Mouse (Mus musculus) CH12F3 (cell line): ENCODE data around the gene Ush1g.

Source experiments
- in situ Hi-C: fragments of 300-500 bp; cut with MboI; formaldehyde crosslinking; loops from 2 replicates; pipeline ENCODE4 v1.14.3; 2020; ENCODE audit warnings: low sequenced_read_pairs

Ush1g gene

DNA sequence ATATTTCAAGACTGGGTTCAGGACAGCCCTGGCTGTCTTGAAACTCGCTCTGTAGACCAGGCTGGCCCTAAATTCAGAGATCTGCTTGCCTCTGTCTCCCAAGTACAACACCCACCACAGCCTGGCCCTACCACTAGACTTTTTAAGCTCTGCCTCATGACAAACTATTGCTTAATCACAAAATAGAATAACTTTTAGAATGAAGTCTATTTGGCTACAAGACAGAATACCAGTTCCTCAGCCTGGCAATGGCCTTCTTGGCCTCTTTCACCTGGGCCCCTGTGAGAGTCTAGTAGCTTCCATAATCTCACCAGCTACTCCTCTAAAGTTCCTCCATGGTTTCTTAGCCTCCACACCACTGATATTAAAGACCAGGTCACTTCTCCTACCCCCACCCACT lies 31.5 kb downstream of the Ush1g start:
- in situ Hi-C loops, result no loop called here

DNA sequence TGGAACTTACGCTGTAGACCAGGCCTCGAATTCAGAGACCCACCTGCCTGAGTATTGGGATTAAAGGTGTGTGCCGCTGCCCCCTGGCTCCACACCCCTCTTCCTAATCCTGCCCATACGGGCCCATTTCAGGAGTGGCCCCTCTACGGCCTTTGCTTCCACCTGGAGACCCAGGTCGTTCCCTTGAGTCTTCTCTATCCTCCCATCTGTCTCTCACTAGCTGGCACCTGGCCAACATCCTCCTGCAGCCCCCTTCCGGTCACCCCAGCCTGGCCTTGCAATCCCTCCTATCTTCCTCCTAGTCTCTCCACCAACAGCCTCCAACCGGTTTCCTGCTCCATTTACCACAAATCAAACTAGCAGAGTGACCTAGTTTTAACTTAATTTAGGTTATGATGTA lies 32.0 kb downstream of the Ush1g start:
- in situ Hi-C loops, result no loop called here

DNA sequence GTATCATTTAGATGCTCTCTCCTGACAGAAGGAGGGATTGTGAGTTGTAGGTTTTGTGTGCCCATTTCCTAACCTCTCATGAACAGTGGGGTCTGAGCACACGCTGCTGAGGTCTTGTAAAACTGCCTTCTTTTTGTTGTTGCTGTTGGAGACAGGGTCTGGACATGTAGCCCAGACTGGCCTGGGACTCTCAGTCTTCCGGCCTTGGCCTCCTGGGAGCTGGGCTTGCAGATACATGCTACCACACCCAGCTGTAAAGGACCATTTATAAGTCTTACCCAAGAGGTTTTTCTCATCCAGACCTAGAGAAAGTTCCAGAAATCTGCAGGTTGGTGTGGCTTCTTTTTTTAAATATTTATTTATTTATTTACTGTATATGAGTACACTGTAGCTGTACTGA lies 33.5 kb downstream of the Ush1g start:
- in situ Hi-C loops, result no loop called here

DNA sequence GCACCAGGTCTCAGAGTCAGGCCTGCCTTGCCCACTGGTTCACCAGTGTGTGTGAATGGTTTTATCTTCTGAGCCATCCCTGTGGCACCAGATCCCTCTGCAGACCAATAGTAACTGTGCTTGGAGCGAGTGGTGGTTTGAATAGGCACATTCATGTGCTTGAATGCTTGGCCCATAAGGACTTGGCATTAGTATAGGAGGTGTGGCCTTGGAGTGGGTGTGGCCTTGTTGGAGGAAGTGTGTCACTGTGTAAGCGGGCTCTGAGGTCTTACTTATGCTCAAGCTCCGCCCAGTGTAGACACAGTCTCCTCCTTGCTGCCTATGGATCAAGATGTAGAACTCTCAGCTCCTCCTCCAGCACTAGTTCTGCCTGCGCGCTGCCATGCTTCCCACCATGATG lies 34.5 kb downstream of the Ush1g start:
- in situ Hi-C loops, result no loop called here

DNA sequence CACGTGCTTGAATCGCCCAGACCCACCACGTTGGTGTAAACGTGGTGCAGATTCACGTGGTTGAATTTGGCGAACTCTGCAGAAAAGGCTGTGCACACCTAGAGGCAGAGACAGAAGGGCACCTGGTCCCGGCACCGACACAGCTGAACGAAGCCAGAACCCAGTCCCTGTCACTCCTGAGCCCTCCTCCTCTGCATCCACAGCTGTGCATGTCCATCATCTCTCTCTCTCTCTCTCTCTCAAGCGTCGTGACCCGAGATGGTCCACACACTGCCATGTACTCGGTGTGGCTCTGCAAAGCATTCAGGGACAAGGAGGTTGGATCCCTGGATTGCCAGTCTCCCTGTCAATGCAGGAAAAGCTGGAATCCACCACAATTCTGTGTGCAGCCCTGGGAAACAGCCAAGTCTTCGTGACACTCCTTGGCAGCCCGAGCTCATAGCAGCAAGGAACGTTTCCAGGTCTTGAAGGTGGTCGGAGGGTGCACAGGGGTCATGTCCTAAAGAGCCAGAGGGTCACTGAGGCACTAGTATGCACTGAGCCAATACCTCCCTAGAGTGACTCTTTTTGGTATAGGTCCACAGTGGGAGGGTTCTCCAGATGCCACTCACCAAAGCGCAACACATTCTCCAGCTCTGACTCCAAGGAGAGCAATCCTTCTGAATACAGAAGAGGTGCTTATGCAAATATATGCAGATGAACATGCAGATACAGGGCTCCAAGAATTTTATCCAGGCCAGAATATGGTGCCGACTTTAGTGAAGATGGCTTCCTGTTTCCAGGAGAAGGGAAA lies 35.4 kb downstream of the Ush1g start:
- in situ Hi-C loops, result no loop called here

DNA sequence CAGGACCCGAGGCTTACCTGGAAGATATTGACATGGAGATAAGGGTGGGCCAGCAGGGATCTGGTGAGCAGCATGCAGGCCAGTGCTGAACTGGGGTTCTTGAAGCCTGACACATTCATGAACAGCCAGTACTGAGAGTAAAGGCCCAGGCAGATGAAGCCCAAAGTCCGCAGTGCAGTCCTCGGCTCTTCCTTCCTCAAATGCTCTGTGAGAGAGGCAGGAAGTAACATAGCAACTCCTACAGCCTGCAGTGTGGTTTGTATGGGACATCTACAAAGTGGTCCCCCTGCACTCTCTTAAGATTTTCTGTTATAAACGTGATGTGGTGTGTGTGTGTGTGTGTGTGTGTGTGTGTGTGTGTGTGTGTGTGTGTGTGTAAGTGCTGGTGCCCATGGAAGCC lies 36.6 kb downstream of the Ush1g start:
- in situ Hi-C loops, result no loop called here

DNA sequence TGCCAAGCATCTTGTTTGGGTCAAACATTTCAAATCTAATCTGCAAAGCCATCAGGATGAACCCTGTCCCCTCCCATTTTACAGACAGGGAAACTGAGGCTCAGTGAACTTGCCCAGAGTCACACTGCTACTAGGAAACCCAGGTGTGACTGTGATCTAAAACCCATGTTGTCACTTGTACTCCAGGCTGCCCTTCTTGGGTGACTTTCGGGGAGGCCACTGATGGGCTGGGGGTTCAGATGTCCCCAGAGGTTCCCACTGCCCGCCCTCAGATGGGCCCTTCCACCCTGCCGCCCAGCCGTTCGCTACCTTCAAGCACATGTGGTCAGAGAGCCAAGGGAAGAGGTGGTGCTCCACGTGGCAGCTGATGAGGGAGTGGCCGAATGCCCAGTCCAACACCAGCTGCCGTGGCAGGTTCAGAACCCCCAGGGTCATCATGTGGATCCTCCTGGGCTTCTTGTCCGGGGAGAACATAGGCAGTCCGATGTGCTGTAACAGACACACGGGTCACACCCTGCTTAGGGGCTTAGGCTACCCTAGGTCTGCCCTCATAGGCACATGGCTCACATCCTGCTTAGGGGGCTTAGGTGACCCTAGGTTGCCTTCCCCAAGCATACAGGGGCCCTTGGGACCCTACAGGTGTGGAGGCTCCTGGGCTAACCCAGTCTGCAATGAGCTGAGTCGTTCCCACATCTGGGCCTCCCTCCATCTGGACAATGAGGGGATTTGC lies 37.8 kb downstream of the Ush1g start:
- in situ Hi-C loops, result no loop called here

DNA sequence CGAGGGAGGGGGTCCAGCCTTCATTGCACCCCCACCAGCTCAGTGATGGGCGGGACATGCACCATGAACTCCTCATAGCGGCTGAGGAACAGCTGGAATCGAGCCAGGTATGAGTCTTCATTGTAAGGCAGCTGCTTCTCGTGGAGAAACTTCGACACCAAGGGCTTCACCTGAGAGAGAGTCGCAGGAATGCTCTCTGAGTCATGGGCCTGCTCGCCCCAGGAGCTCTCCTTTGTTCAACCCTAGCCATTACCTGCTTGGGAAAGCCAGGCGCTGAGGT lies 38.4 kb downstream of the Ush1g start:
- in situ Hi-C loops, result no loop called here

DNA sequence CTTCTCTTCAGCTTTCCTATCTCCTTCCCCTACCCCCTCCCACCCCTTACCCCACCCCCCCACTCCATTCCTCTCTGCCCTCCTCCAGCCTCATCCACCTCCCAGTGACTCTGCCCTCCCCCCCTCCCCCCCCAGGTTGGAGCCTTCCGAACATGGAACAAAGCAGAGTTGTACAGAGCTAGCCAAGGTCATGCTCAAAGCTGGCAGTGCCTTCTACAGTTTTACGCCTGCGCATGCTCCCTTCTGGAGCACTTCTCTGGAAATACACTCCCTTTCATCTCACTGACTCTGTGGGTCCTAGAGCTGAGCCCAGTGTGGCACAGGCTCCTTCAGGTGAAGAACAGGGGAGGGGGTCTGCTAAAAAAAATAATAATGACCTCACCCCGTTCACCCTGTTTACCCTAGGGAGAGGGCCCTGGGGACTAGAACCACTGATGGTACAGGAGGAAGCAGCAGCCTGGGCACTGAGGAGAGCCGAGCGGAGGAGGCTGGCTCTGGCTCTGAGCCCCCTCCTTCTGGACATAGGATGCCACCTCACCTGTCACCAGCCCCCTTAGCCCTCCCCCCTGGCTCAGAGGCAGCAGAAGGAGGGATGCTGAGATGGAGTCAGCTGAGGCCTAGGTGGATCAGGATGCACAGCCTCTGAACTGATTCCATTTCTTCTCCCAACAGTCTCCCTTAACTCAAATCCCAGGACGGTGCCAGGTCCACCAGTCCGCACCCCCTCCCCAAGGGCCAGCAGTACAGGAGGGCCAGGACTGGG lies 38.9 kb downstream of the Ush1g start:
- in situ Hi-C loops, result no loop called here

DNA sequence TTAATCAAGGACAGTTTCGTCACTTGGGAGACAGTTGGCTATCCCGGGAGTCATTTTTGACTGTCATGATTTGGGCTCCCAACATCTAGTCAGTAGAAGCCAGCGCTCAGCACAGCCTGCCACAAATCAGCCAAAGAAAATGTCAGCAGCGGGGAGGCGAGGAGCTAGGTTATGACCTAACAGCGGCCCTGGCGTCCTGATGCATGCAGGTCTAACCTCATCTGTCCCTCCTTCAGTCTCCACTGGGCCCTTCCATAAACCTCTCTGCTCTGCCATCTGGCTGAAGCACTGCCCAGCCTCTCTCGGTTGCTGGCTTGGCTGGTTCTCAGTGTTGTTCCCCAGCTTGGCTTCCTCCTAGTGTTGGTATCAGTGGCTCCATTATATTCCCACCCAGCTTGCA lies 39.5 kb downstream of the Ush1g start:
- in situ Hi-C loops, result no loop called here

DNA sequence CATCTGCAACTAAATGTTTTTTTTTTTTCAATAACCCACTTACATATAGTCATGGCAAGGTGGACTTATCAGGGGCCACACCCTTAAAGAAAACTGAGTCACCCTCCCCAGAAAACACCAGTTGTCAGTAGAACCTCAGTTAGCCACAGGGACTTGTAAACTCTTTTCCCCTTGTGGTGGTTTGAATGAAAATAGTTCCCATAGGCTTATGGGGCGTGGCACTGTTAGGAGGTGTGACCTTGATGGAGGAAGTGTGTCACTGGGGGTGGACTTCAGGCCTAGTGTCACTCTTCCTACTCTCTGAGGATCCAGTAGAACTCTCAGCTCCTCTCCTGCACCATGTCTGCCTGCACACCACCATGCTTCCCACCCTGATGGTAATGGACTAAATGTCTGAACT lies 42.1 kb downstream of the Ush1g start:
- in situ Hi-C loops, result loop anchor here (10.0 kb wide), 1 partner anchor 75 kb away; no protein-coding TSS in a partner anchor

DNA sequence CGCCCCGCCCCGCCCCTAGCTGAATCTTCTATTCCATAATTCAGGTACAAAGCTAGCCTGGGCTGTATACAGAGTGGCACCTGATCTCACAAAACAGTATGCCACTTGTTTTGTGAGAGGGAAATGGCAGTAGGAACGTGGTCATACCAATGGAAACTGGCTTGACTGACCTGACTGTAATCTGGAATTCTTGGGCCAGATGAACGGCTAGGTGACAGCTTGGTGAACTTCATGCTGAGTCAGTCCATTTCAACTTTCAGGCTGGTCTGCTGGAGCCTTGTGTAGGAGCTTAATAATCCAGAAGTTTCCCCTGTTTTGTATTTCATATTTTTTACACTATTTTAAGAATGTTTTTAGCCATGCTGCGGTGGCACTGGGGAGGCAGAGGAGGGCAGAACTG lies 43.7 kb downstream of the Ush1g start:
- in situ Hi-C loops, result loop anchor here (10.0 kb wide), 1 partner anchor 73 kb away; no protein-coding TSS in a partner anchor

DNA sequence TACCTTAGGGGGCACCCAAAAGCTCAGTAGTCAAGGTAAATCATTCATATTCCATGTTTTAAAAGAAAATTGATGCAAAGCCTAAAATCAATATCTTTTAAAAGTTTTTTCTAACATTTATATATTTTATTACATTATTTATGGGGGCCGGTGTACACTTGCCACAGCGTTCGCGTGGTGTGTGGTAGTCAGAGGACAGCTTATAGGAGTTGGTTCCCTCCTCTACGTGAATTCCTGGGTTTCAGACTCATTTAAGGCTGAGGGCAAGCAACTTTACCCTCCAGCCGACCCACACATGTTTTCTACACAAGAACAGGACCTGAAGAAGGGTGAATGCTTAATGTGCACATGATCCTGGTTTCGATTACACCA lies 44.3 kb downstream of the Ush1g start:
- in situ Hi-C loops, result loop anchor here (10.0 kb wide), 1 partner anchor 73 kb away; no protein-coding TSS in a partner anchor

DNA sequence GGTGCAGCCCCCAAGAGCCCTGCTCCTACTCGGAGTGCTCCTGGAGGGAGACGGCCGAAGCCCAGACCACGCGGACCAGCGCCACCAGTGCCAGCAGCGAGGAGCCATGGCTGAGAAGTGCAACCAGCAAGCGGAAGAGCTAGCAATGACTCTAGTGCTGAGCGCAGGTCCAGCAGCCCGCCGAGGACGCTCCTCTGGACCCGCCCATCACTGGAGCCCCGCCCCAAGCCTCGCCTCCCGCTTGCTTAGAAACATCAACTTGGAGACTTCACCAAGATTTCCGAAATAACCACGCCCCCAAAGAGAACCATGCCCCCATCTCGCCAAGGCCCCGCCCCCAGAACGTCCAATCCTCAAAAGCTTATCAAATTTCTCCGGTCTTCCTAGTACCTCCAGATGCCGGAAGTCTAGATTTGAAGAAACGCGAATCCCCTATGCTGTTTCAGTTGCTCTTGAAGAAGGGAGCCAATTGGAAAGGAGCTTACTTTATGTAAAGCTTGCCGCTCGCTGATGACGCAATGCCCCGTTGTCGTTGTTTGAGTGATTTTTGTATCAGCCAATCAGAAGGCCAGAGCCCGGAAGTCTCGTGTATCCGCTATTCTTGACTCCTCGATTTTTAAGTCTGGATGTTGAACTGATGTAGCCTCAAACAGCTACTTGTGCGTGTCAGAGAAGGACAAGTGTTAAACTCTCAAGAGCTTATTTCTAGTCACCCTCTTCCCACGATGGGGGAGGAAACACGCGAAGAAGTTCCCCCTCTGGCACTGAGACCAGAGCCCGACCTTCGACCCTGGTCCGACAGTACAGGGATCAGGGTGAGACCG lies 44.8 kb downstream of the Ush1g start, which contains the start of gene Fdxr:
Gene Fdxr (minus strand): TSS at position 271 of the 824 bp plus-strand sequence.
- in situ Hi-C loops, result loop anchor here (10.0 kb wide), 1 partner anchor 72 kb away; no protein-coding TSS in a partner anchor

DNA sequence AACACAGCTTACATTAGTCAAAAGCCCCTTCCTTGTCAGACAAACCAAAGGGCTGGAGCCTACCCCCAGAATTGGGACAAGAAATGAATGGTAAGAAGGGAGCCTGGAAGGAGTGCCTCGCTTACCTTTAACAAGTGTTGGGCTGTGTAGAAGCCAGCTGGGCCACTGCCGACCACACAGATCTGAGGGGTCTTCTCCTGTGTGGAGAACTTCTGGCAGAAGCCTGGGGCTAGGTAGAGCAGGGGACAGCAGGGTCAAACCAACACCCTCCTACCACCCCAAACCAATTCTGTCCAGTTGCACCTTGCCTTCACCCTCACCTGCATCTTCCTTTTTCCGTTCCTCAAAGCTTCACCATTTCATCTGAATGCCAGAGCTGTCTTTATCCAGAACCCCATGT lies 45.9 kb downstream of the Ush1g start:
- in situ Hi-C loops, result loop anchor here (10.0 kb wide), 1 partner anchor 71 kb away; no protein-coding TSS in a partner anchor

DNA sequence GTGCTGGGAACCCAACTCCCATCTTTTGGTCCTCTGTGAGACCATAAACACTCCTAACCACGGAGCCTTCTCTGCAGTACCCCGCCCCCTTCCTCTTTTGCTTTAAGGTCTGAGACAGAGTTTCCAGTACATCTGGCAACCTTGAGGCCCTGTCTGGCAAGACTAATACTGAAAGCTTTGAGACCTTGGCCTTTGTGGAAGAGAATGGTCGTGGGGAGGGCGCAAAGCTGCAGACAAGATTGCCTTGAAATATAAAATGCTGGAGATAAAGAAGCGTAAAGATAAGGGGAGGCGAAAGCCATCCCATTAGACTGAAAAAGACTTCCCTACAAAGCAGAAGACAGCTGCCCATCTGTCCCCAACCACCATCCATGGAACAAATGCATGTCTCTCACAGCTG lies 46.3 kb downstream of the Ush1g start:
- in situ Hi-C loops, result loop anchor here (10.0 kb wide), 1 partner anchor 71 kb away; no protein-coding TSS in a partner anchor

DNA sequence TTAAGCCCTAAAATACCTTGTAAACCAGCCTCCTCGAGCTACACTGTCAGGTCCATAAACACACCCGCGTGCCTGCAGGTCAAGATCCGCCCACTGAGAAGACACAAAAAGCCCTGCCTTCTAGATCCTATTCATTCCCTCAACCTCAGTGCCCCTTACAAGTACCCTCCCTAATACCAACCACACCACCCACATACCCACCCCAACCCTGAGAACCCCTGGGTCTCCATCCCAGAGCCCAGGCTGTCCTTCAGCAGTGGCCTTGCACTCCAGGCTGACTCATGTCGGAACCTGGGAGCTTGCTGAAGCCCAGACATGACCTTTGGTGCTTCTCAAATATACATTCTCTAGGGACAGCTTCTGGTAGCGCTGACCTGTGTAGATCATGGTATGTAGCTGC lies 47.1 kb downstream of the Ush1g start:
- in situ Hi-C loops, result loop anchor here (10.0 kb wide), 1 partner anchor 70 kb away; no protein-coding TSS in a partner anchor

DNA sequence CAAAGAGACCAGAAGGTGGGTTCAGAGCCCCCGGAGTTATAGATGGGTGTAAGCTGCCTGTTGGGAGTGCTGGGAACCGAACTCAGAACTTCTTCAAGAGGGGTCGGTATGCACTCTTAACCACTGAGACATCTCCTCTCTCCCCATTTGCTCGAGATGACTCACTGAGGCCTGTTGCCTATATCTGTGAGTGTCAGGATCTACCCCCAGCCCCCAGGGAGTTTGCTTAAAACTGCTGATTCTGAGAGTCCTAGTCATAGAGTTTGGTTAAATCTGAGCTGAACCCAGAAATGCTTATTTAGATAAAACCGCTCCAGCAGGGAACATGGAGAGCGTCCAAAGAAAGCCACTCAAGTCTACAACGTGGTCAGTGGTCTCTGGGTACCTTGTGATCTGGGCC lies 47.7 kb downstream of the Ush1g start:
- in situ Hi-C loops, result loop anchor here (10.0 kb wide), 1 partner anchor 69 kb away; no protein-coding TSS in a partner anchor

DNA sequence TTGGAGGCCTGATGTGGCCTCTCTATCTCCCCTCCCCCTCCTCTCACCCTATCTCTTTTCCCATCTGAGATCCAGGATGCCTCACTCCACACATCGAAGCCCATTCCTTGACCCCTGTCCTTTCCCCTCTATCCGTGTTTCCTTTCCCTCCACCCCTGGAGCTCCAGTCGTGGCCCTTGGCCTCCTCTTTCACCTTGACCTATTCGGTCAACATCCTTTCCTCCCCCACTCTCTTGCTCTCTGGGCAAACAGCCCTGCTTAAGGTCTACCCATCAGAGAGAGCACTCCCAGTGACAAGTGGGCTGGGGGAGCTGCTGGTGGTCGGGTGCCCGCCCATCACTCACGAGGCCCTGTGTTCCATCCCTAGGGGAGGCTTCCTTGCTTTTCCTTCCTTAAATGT lies 48.1 kb downstream of the Ush1g start:
- in situ Hi-C loops, result loop anchor here (10.0 kb wide), 1 partner anchor 69 kb away; no protein-coding TSS in a partner anchor

DNA sequence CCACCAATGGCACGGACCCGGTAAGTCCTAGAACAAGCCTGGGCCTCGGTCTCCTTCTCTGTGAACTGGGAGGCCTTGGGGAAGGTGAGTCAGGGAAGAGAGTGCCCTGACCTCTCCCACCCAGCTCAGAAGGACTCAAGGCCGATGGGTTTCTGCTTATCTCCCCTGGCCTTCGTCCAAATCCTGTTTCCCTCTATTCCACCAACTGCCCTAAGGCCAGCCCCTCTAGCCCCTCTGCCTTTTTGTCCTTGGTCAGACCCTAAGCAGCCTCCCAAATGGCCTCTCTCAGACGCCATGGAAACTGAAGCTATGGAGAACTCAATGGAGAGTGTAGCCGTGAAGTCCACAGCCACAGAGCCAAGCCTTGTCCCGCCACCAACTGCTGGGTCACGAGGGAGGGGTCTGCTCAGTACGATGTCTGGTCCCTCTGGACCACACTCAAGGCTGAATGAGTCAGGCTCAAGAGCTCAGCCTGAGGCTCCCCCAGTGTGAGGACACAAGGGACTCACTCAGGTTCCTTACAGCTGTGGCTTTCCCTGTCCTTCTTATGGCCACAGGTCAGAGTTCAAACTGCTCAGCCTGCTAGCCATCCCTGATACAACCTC lies 48.8 kb downstream of the Ush1g start:
- in situ Hi-C loops, result loop anchor here (10.0 kb wide), 1 partner anchor 68 kb away; no protein-coding TSS in a partner anchor
